11 mouse cellular contexts compared by ENCODE assay signal in genomic region chr3:138381133-138381532, GRCm38 (mm10). TPM values are rescaled to one million over a fixed set of nuclear protein-coding genes. Genes with fewer than 3 reads are reported as not detected.
A peak's percentile ranks its signal among the peaks of the same experiment; 100 is the strongest.
DNase-seq lines count a peak whose midpoint lies in the region; ATAC-seq and TF ChIP-seq lines count a peak whose summit lies in the region.
"Had no signal": no experiment of that assay in that cellular context is flagged by ENCODE, and none has a peak within 500 bp of the region (broad histone marks: within the 10 kb centered on the region; RNA-seq: fewer than 3 reads in every experiment).

No protein-coding gene starts in this region.

- no peak for TF ChIP-seq CTCF in kidney, postnatal 0 days (IDR thresholded peaks at IDR 0.05; ENCODE audit: low read depth)

- intact Hi-C loops in heart, postnatal 14 days (cut with DNase I), result no loop called here

- H3K27ac ChIP-seq in kidney, postnatal 0 days, result no peak overlapping the region
- H3K27ac ChIP-seq in forebrain, embryonic 16.5 days (ENCODE audit: low read length), result no peak overlapping the region
- H3K27ac ChIP-seq in midbrain, embryonic 12.5 days (replicated peaks), result no peak overlapping the region
- H3K27ac ChIP-seq: limb, embryonic 15.5 days had no signal

- H3K4me2 ChIP-seq in kidney, postnatal 0 days (ENCODE audit: low read length), result no peak overlapping the region
- H3K4me2 ChIP-seq in forebrain, embryonic 16.5 days (ENCODE audit: low read length), result no peak overlapping the region
- no peak overlapping the region for H3K4me2 ChIP-seq in midbrain, embryonic 12.5 days (replicated peaks)
- H3K4me2 ChIP-seq: heart, embryonic 11.5 days; limb, embryonic 15.5 days had no signal

- no peak overlapping the region for H3K9ac ChIP-seq in kidney, postnatal 0 days (ENCODE audit: low read depth, low read length)
- H3K9ac ChIP-seq in forebrain, embryonic 16.5 days (replicated peaks; ENCODE audit: low read depth, low read length), result no peak overlapping the region
- no peak overlapping the region for H3K9ac ChIP-seq in midbrain, embryonic 12.5 days (replicated peaks)
- H3K9ac ChIP-seq: limb, embryonic 15.5 days had no signal

- H3K9me3 ChIP-seq in kidney, postnatal 0 days (replicated peaks; ENCODE audit: low read length), result no peaks in the 10 kb centered on the region
- H3K9me3 ChIP-seq in forebrain, embryonic 16.5 days (ENCODE audit: control insufficient read depth, low read length), result no peaks in the 10 kb centered on the region
- 0 out of 2 replicates have a peak, but pooled peaks cover 4% of the 10 kb centered on the region for H3K9me3 ChIP-seq in midbrain, embryonic 12.5 days
- H3K9me3 ChIP-seq: limb, embryonic 15.5 days had no signal

- no peaks in the 10 kb centered on the region for H3K4me1 ChIP-seq in kidney, postnatal 0 days (replicated peaks; ENCODE audit: insufficient read depth, low read length)
- peaks cover 3% of the 10 kb centered on the region; the same call in 1 of the 2 replicates for H3K4me1 ChIP-seq in forebrain, embryonic 16.5 days (replicated peaks; ENCODE audit: control insufficient read depth, insufficient read depth, low read length)
- no peaks in the 10 kb centered on the region for H3K4me1 ChIP-seq in midbrain, embryonic 12.5 days
- H3K4me1 ChIP-seq: limb, embryonic 15.5 days had no signal

- 16% methylated on average over 3 of the region's 3 CpGs for WGBS in kidney, postnatal 0 days
- WGBS in forebrain, embryonic 16.5 days, result 20% methylated on average over 3 of the region's 3 CpGs
- 25% methylated on average over 3 of the region's 3 CpGs for WGBS in midbrain, embryonic 12.5 days

- ATAC-seq in kidney, postnatal 0 days (replicated peaks; ENCODE audit: low FRiP score, low read depth), result no peak; the same call in 1 of the 2 replicates
- ATAC-seq in forebrain, embryonic 16.5 days, result peak; percentile 55; the same call in 1 of the 2 replicates
- ATAC-seq in midbrain, embryonic 12.5 days (ENCODE audit: low FRiP score, low read depth), result peak; percentile 66; the same call in 1 of the 2 replicates

- peak; percentile 72 for DNase-seq in kidney, postnatal 0 days (ENCODE audit: low spot score)
- DNase-seq in kidney, adult 9 months, result no peak
- peak; percentile 46 for DNase-seq in embryo, embryonic 11 days
- DNase-seq in spleen, postnatal 14 days (ENCODE audit: low spot score in 2 of 2), result no peak
- DNase-seq in left cerebral cortex, adult 18-20 months (ENCODE audit: low spot score in 2 of 2), result no peak
- no peak for DNase-seq in heart, postnatal 14 days

- no peaks in the 10 kb centered on the region for H3K27me3 ChIP-seq in kidney, postnatal 0 days (ENCODE audit: insufficient read depth, low read length)
- no peaks in the 10 kb centered on the region for H3K27me3 ChIP-seq in forebrain, embryonic 16.5 days (replicated peaks; ENCODE audit: control insufficient read depth, insufficient read depth, low read length)
- H3K27me3 ChIP-seq in midbrain, embryonic 12.5 days, result no peaks in the 10 kb centered on the region
- H3K27me3 ChIP-seq: limb, embryonic 15.5 days had no signal

- H3K36me3 ChIP-seq in kidney, postnatal 0 days (ENCODE audit: insufficient read depth, low read length), result no peaks in the 10 kb centered on the region
- H3K36me3 ChIP-seq in forebrain, embryonic 16.5 days (ENCODE audit: control insufficient read depth, insufficient read depth), result no peaks in the 10 kb centered on the region
- no peaks in the 10 kb centered on the region for H3K36me3 ChIP-seq in midbrain, embryonic 12.5 days
- H3K36me3 ChIP-seq: limb, embryonic 15.5 days had no signal

- H3K4me3 ChIP-seq in kidney, postnatal 0 days (replicated peaks; ENCODE audit: low read depth, low read length), result no peak overlapping the region
- no peak overlapping the region for H3K4me3 ChIP-seq in forebrain, embryonic 16.5 days (replicated peaks; ENCODE audit: low read length)
- no peak overlapping the region for H3K4me3 ChIP-seq in midbrain, embryonic 12.5 days
- H3K4me3 ChIP-seq: limb, embryonic 15.5 days had no signal

RNA-seq across cellular contexts. Expression of gene Adh4, which starts 34.1 kb away (rescaled TPM):
- polyA plus RNA-seq in kidney, postnatal 0 days (2015; fragmentation: Nextera tagmentation; extraction: Ambion mirVana), result not detected in 2 replicates
- not detected in 2 replicates for polyA plus RNA-seq in forebrain, embryonic 16.5 days (2015; fragmentation: Nextera tagmentation; extraction: Ambion mirVana)
- not detected in 2 replicates for polyA plus RNA-seq in midbrain, embryonic 12.5 days (2016; fragmentation: Nextera tagmentation; extraction: Ambion mirVana)
- total RNA-seq in left cerebral cortex, adult 18-20 months (2021), result not detected
- not detected for total RNA-seq in heart, postnatal 14 days (2021)
- polyA plus RNA-seq: heart, embryonic 11.5 days had no signal

RNA-seq across cellular contexts. Expression of gene Adh6b, which starts 39.6 kb away (rescaled TPM):
- 0.54 and 0.75 TPM in 2 replicates for polyA plus RNA-seq in kidney, postnatal 0 days (2015; fragmentation: Nextera tagmentation; extraction: Ambion mirVana)
- polyA plus RNA-seq in forebrain, embryonic 16.5 days (2015; fragmentation: Nextera tagmentation; extraction: Ambion mirVana), result not detected in 2 replicates
- polyA plus RNA-seq in midbrain, embryonic 12.5 days (2016; fragmentation: Nextera tagmentation; extraction: Ambion mirVana), result 0.10 and 0.17 TPM in 2 replicates
- total RNA-seq in left cerebral cortex, adult 18-20 months (2021), result not detected
- 1 to 10 TPM; 1.2 to 1.8 TPM for total RNA-seq in heart, postnatal 14 days (2021)
- total RNA-seq: ES-E14 had no signal

Comparison
In these comparisons a context has a peak if more than half of its experiments do, and no peak if none do; other contexts are left out.
1. DNase-seq: peak in kidney, postnatal 0 days (single experiment) and embryo, embryonic 11 days (single experiment); none in kidney, adult 9 months (single experiment), spleen, postnatal 14 days (0 of 2), left cerebral cortex, adult 18-20 months (0 of 2) and heart, postnatal 14 days (0 of 2).